Mouse (Mus musculus) cerebellum, adult 2 months (tissue): Measurements from ENCODE around the gene Mprip.

ENCODE experiments used
- CTCF ChIP-seq: fragments of 200-500 bp; IDR thresholded peaks from 2 replicates; pipeline ENCODE4 v1.5.1; 2011; ENCODE audit warnings: low read depth, mild to moderate bottlenecking, control low read depth, low read length, moderate library complexity, borderline replicate concordance; ENCODE audit not compliant: insufficient read depth
- POLR2A ChIP-seq: fragments of 200-500 bp; IDR thresholded peaks from 2 replicates; pipeline ENCODE4 v1.6.1; 2011; ENCODE audit warnings: low read length, control low read depth, borderline replicate concordance; ENCODE audit not compliant: insufficient read depth

DNA sequence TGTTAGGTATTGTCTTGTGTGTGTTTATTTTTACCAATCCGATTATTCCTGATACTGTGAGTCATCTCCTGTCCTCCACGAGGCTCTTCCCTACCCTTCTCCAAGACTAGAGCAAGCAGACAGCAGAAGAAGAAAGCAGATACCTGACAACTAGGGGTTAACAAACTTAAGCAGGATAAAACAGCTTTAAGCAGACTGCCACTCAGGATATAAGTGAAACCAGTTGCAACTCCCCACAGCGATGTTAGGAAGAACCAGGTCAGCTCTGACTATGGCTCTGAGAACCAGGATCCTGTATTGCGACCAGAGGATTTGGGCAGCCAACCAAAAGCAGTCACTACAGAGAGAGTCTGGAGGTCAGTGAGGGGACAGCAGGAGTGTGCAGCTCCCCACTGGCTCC, 150.1 kb downstream of the Mprip start:
- TF ChIP-seq POLR2A: no peak
- TF ChIP-seq CTCF: no peak
